Mouse (Mus musculus) left cerebral cortex, adult 2 months (tissue): Measurements from ENCODE around the gene Erbb2. TPM values are rescaled to one million over a fixed set of nuclear protein-coding genes. Genes with fewer than 3 reads are reported as not detected.

Source experiments
- DNase-seq, 2 experiments: peaks; one replicate each; pipeline ENCODE4 v3.0.0; 2021 to 2022; ENCODE audit warnings: low spot score in 2 of 2, mixed read lengths in 1 of 2; ENCODE audit errors: extremely low spot score in 1 of 2
- H3K27ac ChIP-seq: fragments of 200-600 bp; 2 replicates; pipeline ENCODE4 v1.8.1; 2022
- H3K4me3 ChIP-seq: fragments of 200-600 bp; 2 replicates; pipeline ENCODE4 v1.8.1; 2022
- CTCF ChIP-seq: fragments of 200-600 bp; IDR thresholded peaks from 2 replicates; pipeline ENCODE4 v1.8.1; 2022; ENCODE audit warnings: antibody characterized with exemption, mild to moderate bottlenecking, moderate library complexity
- intact Hi-C: fragments of 180-260 bp; cut with DNase I; formaldehyde crosslinking; loops from one replicate; pipeline ENCODE4 v1.15.1; 2025
- total RNA-seq, 2 experiments: library from RNA; stranded (reverse); gene quantifications; 2 replicates each; pipeline ENCODE4 v1.2.3; 2021

The Erbb2 gene
- total RNA-seq, 2 experiments from 2014 or later, result 1.8 to 1.9 TPM

DNA sequence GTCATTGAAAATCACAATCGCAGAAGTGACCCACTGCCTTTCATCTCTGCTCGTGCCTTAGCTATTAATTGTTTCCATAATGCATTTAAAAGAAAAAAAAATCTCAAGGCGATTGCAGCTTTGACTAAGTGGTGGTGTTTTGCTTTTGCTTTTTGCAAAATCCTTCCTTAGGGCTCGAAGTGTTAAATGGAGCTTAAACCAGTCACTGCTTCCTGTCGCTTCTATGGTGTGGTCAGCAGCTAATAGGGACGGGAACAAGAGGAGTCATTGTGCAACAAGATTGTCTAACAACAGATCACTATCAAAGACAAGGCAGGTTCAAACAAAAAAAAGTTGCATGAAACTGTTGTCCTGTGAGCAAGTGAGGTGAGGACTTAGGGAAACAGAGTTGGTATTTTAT lies 69.0 kb downstream of the Erbb2 start:
- Histone ChIP-seq H3K27ac (no peak overlapping the region), H3K4me3 (no peak overlapping the region)
- DNase-seq, result no peak
- intact Hi-C loops, result no loop called here
- TF ChIP-seq CTCF, result no peak

DNA sequence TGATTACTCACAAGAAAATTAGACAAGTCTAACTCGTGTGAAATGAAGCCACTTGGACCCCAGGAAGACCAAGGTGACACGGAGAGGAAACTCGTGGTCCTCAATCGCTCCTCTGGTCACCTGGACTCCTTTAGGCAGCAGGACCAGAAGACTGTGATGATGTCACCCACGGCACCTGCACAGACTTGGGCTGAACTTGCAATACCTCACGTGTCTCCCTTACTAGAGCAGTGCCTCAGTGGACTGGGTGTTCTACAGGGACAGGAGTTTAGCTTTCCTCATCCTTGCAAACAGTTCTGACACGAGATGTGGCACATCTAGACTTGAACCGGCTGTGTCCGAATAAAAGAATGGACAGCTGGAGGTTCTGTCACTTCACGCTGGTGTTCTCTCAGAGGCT lies 69.8 kb downstream of the Erbb2 start:
- no peak for DNase-seq
- intact Hi-C loops, result no loop called here
- Histone ChIP-seq H3K27ac (no peak overlapping the region), H3K4me3 (no peak overlapping the region)
- TF ChIP-seq CTCF, result no peak

DNA sequence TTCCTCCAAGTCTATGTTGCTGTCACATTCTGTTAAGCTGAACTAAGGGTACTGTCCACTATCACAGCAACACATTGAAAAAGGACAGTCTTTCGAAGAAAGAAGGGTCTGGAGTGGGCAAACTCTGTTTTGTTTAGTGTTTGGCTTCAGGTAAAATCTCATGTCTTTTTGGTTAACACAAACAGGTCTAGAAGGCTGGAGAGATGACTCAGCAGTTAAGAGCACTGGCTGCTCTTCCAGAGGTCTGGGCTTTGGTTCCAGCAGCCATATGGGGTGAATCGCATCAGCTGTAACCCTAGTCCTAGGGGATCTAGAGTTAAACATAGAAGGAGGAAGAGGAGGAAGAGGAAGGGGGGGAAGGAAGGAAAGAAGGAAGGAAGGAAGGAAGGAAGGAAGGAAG lies 73.5 kb downstream of the Erbb2 start:
- intact Hi-C loops, result no loop called here
- no peak for TF ChIP-seq CTCF
- Histone ChIP-seq H3K4me3 (no peak overlapping the region), H3K27ac (no peak overlapping the region)
- no peak for DNase-seq

Other genes with a start within 250 kb of the Erbb2 start
- gene Med1, start 219.2 kb upstream of the Erbb2 start, total RNA-seq, result 10 to 100 TPM; 54.9 to 55.1 TPM
- gene Cdk12, start 209.4 kb upstream of the Erbb2 start, total RNA-seq, result 10 to 100 TPM; 40.0 to 40.3 TPM
- gene Neurod2, start 82.8 kb upstream of the Erbb2 start, total RNA-seq, result 10 to 100 TPM; 70.2 to 76.3 TPM
- 100 to 1,000 TPM; 146 to 208 TPM for gene Ppp1r1b, start 64.1 kb upstream of the Erbb2 start, total RNA-seq
- 10 to 100 TPM; 35.7 to 42.4 TPM for gene Stard3, start 54.1 kb upstream of the Erbb2 start, total RNA-seq
- gene Tcap, start 28.7 kb upstream of the Erbb2 start, total RNA-seq, result 1 to 10 TPM; 8.7 to 10.0 TPM
- under 1 TPM in 1 of 2 experiments, not detected in 1; 0.51 TPM for gene Pnmt, start 26.0 kb upstream of the Erbb2 start, total RNA-seq
- 10 to 100 TPM; 10.2 to 11.9 TPM for gene Pgap3, start 12.0 kb upstream of the Erbb2 start, total RNA-seq
- 100 to 1,000 TPM; 100 to 106 TPM for gene Mien1, start 26.5 kb downstream of the Erbb2 start, total RNA-seq
- gene Grb7, start 33.9 kb downstream of the Erbb2 start, total RNA-seq, result 1 to 10 TPM; 2.0 to 2.5 TPM
- under 1 TPM; 0.11 to 0.33 TPM for gene Ikzf3, start 133.6 kb downstream of the Erbb2 start, total RNA-seq
- not detected for gene Zpbp2, start 138.6 kb downstream of the Erbb2 start, total RNA-seq
- 10 to 100 TPM; 45.9 to 47.9 TPM for gene Ormdl3, start 174.9 kb downstream of the Erbb2 start, total RNA-seq
- not detected for gene Lrrc3c, start 185.8 kb downstream of the Erbb2 start, total RNA-seq
- gene Gm12355, start 213.2 kb downstream of the Erbb2 start, total RNA-seq, result 10 to 100 TPM in 1 of 2 experiments, 1 to 10 TPM in 1; 8.8 to 12.1 TPM
- gene Gsdma3, start 213.9 kb downstream of the Erbb2 start, total RNA-seq, result under 1 TPM; 0.23 to 0.27 TPM
- not detected for gene Gsdma2, start 234.3 kb downstream of the Erbb2 start, total RNA-seq